In genomic region chr1:60823006-60823665, GRCm38 (mm10) we compare ENCODE assay signal across 10 mouse cellular contexts.
A peak's percentile ranks its signal among the peaks of the same experiment; 100 is the strongest.
DNase-seq lines count a peak whose midpoint lies in the region; ATAC-seq and TF ChIP-seq lines count a peak whose summit lies in the region.
"Had no signal": no experiment of that assay in that cellular context is flagged by ENCODE, and none has a peak within 500 bp of the region (broad histone marks: within the 10 kb centered on the region; RNA-seq: fewer than 3 reads in every experiment).

No protein-coding gene starts in this region.

- H3K4me2 ChIP-seq in hindbrain, embryonic 13.5 days: no peak overlapping the region
- H3K4me2 ChIP-seq: embryonic facial prominence, embryonic 13.5 days; lung, embryonic 15.5 days had no signal

- ATAC-seq in hindbrain, embryonic 13.5 days (ENCODE audit: low FRiP score): no peak
- peak; percentile 82 for ATAC-seq in monocyte, adult 5-6 weeks (replicated peaks; ENCODE audit: insufficient number of reproducible peaks, low FRiP score, low TSS enrichment, poor library complexity, severe bottlenecking)

- no peaks in the 10 kb centered on the region for H3K36me3 ChIP-seq in hindbrain, embryonic 10.5 days
- H3K36me3 ChIP-seq in hindbrain, embryonic 13.5 days: no peaks in the 10 kb centered on the region
- no peaks in the 10 kb centered on the region for H3K36me3 ChIP-seq in ES-E14 (ENCODE audit: control insufficient read depth, insufficient read depth, low read length, poor library complexity, severe bottlenecking)
- H3K36me3 ChIP-seq: embryonic facial prominence, embryonic 13.5 days; lung, embryonic 15.5 days had no signal

- intact Hi-C loops in gastrocnemius, adult 2 months (cut with DNase I): loop anchor here (5.0 kb wide), 1 partner anchor 256 kb away; the partner anchor contains the start of gene Raph1

- 59% methylated on average over 8 of the region's 8 CpGs for WGBS in hindbrain, embryonic 10.5 days
- WGBS in hindbrain, embryonic 13.5 days: 58% methylated on average over 8 of the region's 8 CpGs

- no peaks in the 10 kb centered on the region; the same call in 1 of the 2 replicates for H3K27me3 ChIP-seq in hindbrain, embryonic 10.5 days (ENCODE audit: insufficient read depth, poor library complexity, severe bottlenecking)
- H3K27me3 ChIP-seq in hindbrain, embryonic 13.5 days: no peaks in the 10 kb centered on the region
- H3K27me3 ChIP-seq: embryonic facial prominence, embryonic 13.5 days; lung, embryonic 15.5 days had no signal

- TF ChIP-seq CTCF in gastrocnemius, adult 2 months (IDR thresholded peaks at IDR 0.05): peak; percentile 64

- in situ Hi-C loops in ES-E14 (cut with MboI; ENCODE audit: low sequenced_read_pairs in 2 of 2, unreplicated experiment in 2 of 2): no loop called here

- no peaks in the 10 kb centered on the region for H3K9me3 ChIP-seq in hindbrain, embryonic 10.5 days
- no peaks in the 10 kb centered on the region for H3K9me3 ChIP-seq in hindbrain, embryonic 13.5 days
- no peaks in the 10 kb centered on the region for H3K9me3 ChIP-seq in ES-E14 (ENCODE audit: control insufficient read depth, insufficient read depth, low read depth, low read length)
- H3K9me3 ChIP-seq: embryonic facial prominence, embryonic 13.5 days; lung, embryonic 15.5 days had no signal

- peak; percentile 11 for DNase-seq in hindbrain, embryonic 10.5 days (ENCODE audit: low spot score)
- peak; percentile 75 for DNase-seq in ES-E14 (ENCODE audit: low read depth, low spot score)
- DNase-seq in cerebellum, adult 18-20 months: peak; percentile 7 to 17
- DNase-seq in gastrocnemius, adult 2 months: peak; percentile 63
- peak; percentile 44 to 58 for DNase-seq in left cerebral cortex, adult 18-20 months (ENCODE audit: low spot score in 2 of 2)
- DNase-seq in thymus, postnatal 0 days (ENCODE audit: low spot score): peak; percentile 80

- H3K4me1 ChIP-seq in hindbrain, embryonic 10.5 days (replicated peaks): no peaks in the 10 kb centered on the region
- H3K4me1 ChIP-seq in hindbrain, embryonic 13.5 days (replicated peaks): 0 out of 2 replicates have a peak, but pooled peaks cover 4% of the 10 kb centered on the region
- peaks cover 2 to 5% of the 10 kb centered on the region in 2 experiments; a peak in 3 of 4 replicates for H3K4me1 ChIP-seq in ES-E14 (ENCODE audit: control insufficient read depth in 2 of 2, insufficient read depth in 2 of 2, low read length in 2 of 2, poor library complexity in 1 of 2)

- H3K9ac ChIP-seq in hindbrain, embryonic 13.5 days: no peak overlapping the region
- no peak overlapping the region for H3K9ac ChIP-seq in ES-E14 (ENCODE audit: insufficient read depth, low read depth, low read length, poor library complexity, severe bottlenecking)
- H3K9ac ChIP-seq: embryonic facial prominence, embryonic 13.5 days; lung, embryonic 15.5 days had no signal

- no peak overlapping the region for H3K27ac ChIP-seq in hindbrain, embryonic 10.5 days
- no peak overlapping the region for H3K27ac ChIP-seq in hindbrain, embryonic 13.5 days
- H3K27ac ChIP-seq in ES-E14 (ENCODE audit: insufficient read depth, low read depth, low read length, poor library complexity, severe bottlenecking): no peak overlapping the region
- H3K27ac ChIP-seq in gastrocnemius, adult 2 months: peak overlapping the region; percentile 17; the same call in 1 of the 2 replicates
- H3K27ac ChIP-seq: embryonic facial prominence, embryonic 13.5 days had no signal

- no peak overlapping the region for H3K4me3 ChIP-seq in hindbrain, embryonic 10.5 days
- H3K4me3 ChIP-seq in hindbrain, embryonic 13.5 days: no peak overlapping the region
- no peak overlapping the region for H3K4me3 ChIP-seq in ES-E14 (ENCODE audit: insufficient read depth in 1 of 2, low read depth in 1 of 2, low read length in 2 of 2, poor library complexity in 1 of 2, severe bottlenecking in 1 of 2)
- H3K4me3 ChIP-seq in gastrocnemius, adult 2 months: no peak overlapping the region
- H3K4me3 ChIP-seq: embryonic facial prominence, embryonic 13.5 days; lung, embryonic 15.5 days had no signal

TF ChIP-seq in ES-E14, 5 proteins besides CTCF, POLR2A, EP300 and RAD21:
- no peak for TF ChIP-seq HCFC1 (IDR thresholded peaks at IDR 0.05; ENCODE audit: borderline replicate concordance, insufficient read depth, low read length)
- TF ChIP-seq CHD2 (IDR thresholded peaks at IDR 0.05; ENCODE audit: low read depth, low read length): no peak
- TF ChIP-seq MAFK (IDR thresholded peaks at IDR 0.05; ENCODE audit: insufficient read depth, low read depth, low read length): 0 out of 2 replicates have a peak, but pooled peaks have one; percentile 43
- no peak; the same call in 1 of the 2 replicates for TF ChIP-seq ZC3H11A (IDR thresholded peaks at IDR 0.05; ENCODE audit: borderline replicate concordance, low read depth, low read length)
- TF ChIP-seq ZNF384 (IDR thresholded peaks at IDR 0.05; ENCODE audit: low read depth, low read length): no peak

Comparison
In these comparisons a context has a peak if more than half of its experiments do, and no peak if none do; other contexts are left out.
1. DNase-seq: peak in every context shown above with its lines; median percentile 80 in thymus, postnatal 0 days; 75 in ES-E14; 63 in gastrocnemius, adult 2 months; 51 in left cerebral cortex, adult 18-20 months; 12 in cerebellum, adult 18-20 months; 11 in hindbrain, embryonic 10.5 days.